Mouse (Mus musculus): ENCODE measurements around the gene Neurog3. TPM values are rescaled to one million over a fixed set of nuclear protein-coding genes. Genes with fewer than 3 reads are reported as not detected.

The Neurog3 gene
- not detected for total RNA-seq (2021)

DNA sequence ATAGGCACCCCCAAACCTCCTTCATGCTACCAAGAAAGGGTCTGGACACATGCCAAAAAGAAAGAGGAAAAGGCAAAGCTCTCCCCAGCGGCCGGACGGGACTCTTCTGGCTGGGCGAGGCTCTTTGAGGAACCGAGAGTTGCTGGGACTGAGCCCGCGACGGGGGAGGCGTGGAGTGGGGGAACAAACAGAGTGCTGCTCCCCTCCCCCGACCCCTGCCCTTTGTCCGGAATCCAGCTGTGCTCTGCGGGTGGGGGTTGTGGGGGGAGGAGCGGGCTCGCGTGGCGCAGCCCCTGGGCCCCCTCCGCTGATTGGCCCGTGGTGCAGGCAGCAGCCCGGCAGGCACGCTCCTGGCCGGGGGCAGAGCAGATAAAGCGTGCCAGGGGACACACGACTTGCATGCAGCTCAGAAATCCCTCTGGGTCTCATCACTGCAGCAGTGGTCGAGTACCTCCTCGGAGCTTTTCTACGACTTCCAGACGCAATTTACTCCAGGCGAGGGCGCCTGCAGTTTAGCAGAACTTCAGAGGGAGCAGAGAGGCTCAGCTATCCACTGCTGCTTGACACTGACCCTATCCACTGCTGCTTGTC is at the start of gene Neurog3:
Gene Neurog3 (plus strand): TSS at position 400 of the 591 bp plus-strand sequence.
- intact Hi-C loops (cut with DNase I) = no loop called here
- DNase-seq (ENCODE audit: low spot score in 2 of 2) = no peak

GRCm38 (mm10) chr10:62086044-62086443 is 46.8 kb upstream of the Neurog3 start:
- DNase-seq (ENCODE audit: low spot score in 2 of 2) = no peak
- intact Hi-C loops (cut with DNase I) = no loop called here

- intact Hi-C loops (cut with DNase I) = no loop called here
- DNase-seq (ENCODE audit: low spot score in 2 of 2) = no peak
Measured at GRCm38 (mm10) chr10:62086826-62087225, 46.1 kb upstream of the Neurog3 start.

- no peak for DNase-seq (ENCODE audit: low spot score in 2 of 2)
- intact Hi-C loops (cut with DNase I) = no loop called here
Measured at GRCm38 (mm10) chr10:62088411-62088810, 44.5 kb upstream of the Neurog3 start.

- DNase-seq (ENCODE audit: low spot score in 2 of 2) = no peak
- intact Hi-C loops (cut with DNase I) = no loop called here
Measured at GRCm38 (mm10) chr10:62089071-62089470, 43.8 kb upstream of the Neurog3 start.

GRCm38 (mm10) chr10:62089486-62089885 is 43.4 kb upstream of the Neurog3 start:
- DNase-seq (ENCODE audit: low spot score in 2 of 2) = no peak
- intact Hi-C loops (cut with DNase I) = no loop called here

DNA sequence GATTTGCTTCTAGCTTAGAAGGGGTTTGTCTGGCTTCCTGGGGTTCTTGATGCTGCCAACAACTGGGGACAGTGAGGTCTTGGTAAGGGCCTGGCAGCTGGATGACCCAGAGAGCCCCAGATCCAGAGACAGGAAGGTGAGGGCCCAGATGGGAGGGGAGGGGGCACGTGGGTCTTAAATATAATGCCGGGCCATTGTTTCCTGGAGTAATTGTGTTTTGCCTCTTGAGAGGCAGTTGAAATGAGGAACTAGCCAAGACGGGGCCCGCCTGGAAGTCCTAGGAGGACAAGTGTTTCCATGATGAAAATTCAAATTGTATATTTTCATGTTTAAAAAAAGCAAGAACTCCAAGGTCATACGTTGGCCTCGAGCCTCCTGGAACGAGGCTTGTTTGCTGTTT is 39.0 kb upstream of the Neurog3 start:
- DNase-seq (ENCODE audit: low spot score in 2 of 2) = no peak

DNA sequence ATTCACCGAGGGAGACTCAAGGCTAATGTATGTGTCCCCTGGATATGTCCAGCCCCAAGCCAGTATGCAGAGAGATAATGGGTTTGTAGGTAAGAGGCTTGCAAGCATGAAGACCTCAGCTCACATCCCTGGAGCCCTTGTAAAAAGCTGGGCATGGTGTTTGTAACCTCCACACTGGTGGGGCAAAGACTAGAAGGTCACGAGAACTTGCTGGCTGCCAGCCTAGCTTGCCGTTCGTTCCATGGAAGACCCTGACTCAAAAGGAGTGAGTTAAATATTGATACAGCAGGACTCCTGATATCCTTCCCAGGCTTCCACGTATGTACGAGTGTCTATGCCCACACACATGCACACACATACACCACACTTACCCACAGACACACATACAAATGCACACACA is 38.5 kb upstream of the Neurog3 start:
- no peak for DNase-seq (ENCODE audit: low spot score in 2 of 2)
- intact Hi-C loops (cut with DNase I) = no loop called here

More for the DNA sequence above, 39.0 kb upstream of the Neurog3 start:
- intact Hi-C loops (cut with DNase I) = no loop called here

DNA sequence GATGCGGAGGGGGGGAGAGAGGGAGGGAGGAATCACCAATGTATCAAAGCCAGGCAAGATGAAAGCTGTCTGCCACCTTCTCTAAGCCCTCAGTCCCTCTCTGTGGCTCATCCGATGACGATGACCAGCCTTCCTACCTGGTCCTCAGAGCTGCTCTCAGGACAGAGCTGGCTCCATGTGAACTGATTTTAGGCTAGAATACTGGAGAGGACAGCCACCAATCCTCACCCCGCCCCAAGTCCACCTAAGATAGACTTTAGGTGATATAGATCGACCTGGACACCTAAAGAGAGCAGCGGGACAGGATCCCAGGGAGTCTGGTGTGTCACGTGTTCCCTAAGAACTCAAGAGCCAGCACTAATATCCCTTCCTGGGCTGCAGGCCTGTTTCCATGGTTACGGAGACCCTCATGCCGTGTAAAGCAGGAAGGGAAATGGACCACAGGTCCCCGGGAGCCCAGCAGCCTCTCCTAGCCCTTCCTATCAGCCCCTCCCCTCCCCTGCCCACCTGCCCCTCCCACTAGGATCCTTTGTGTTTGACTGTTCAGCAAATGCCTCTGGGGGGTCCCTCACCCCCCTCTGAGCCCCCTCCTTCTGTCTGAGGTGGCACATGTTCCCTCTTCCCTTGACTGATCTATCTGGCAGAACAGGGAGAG is 33.0 kb upstream of the Neurog3 start:
- intact Hi-C loops (cut with DNase I) = loop anchor here (5.0 kb wide), 2 partner anchors 223 to 263 kb away; no protein-coding TSS in a partner anchor
- DNase-seq (ENCODE audit: low spot score in 2 of 2) = no peak

GRCm38 (mm10) chr10:62101504-62102439 is 31.1 kb upstream of the Neurog3 start:
- intact Hi-C loops (cut with DNase I) = loop anchor here (1.0 to 5.0 kb wide), 4 partner anchors 46 to 264 kb away; no protein-coding TSS in a partner anchor

DNA sequence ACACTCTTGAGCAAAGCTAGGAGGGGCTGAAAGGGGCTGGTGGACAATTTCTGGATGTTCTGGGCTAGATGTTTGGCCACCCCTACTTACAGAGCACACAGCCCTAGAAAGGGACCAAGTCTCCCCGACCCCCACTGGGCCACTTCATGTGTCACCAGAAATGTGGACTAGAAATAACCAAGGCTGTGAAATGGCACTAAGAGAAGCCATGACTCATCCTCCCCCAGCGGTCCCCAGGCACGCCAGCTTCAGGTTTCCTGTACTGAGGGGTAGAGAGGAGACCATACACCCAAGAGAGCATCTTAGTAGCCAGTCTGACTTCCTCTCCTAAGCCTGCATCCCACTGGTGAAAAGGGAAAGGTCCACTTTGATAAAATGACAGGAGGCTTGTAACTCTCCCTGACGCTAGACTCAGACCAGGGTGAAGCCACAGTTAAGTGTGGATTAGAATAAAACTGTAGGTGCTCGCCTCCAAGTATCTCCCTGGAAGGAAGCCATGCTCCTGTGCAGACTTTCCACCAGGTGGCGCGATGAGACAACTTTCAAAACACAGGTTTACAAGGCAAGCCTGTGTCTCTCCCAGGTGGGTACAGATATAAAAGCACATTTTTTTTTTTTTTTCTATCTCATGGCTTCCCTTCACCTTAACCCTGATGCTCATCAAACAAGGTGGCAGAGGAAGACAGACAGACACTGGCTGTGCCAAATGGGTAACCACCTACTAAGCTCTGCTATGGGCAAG is 27.9 kb upstream of the Neurog3 start:
- intact Hi-C loops (cut with DNase I) = loop anchor here (1.0 to 5.0 kb wide), 4 partner anchors 78 to 268 kb away; no protein-coding TSS in a partner anchor
- peak; percentile 68 to 74 for DNase-seq (ENCODE audit: low spot score in 2 of 2)

More at GRCm38 (mm10) chr10:62101504-62102439, 31.1 kb upstream of the Neurog3 start:
- peak; percentile 80 for DNase-seq (ENCODE audit: low spot score in 2 of 2)

DNA sequence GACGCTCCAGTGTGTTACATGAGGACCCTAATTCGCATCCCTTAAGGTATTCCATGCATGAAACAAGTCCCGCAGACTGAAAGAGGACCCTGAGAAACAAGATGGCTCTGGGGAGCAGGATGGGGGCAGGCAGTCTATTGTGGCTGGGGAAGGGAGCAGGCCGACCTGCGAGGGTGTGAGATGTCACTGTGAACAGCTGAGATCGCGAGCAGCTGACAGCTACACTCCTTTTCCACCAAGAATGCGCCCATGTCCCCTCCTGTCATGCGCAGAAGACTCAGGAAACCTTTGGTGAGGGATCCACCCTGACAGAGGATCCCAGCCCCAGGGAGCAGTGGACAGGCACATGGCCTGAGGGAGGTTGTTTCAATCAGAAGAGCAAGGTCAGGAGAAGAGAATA is 25.8 kb upstream of the Neurog3 start:
- DNase-seq (ENCODE audit: low spot score in 2 of 2) = no peak
- intact Hi-C loops (cut with DNase I) = loop anchor here (5.0 kb wide), 1 partner anchor 140 kb away; no protein-coding TSS in a partner anchor

DNA sequence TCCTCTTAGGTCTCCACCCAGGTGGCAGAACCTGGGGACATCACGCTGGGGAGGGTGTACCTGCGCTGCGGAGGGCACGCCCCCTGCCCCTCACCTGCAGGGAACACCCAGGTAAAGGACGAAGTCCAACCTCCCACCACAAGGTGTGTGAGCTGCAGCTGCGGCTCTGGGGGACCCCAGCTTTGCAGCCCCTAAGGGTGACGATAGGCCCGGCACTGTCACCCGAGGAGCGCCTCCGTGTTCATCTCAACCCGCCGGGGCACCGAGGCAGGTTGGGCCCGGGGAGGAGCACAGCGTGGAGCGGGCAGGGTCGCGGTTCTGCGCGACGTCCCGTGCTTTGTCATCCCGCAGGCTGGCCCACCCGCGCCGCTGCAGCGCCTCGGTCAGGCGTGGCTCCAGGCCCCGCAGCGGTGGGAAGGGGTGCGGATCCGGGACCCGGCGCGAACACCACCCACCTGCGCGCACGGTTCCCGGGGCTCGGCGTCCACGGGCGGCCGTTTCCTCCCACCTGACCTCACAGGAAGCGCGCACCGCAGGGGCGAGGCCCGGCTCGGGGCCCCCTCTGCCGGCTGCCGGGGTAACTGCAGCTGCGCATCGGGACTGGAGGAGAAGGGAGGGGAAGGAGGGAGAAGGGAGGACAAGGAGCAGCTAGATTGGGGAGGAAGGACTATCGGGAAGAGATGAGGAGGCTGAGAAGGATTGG is 22.2 kb upstream of the Neurog3 start:
- intact Hi-C loops (cut with DNase I) = no loop called here
- peak; percentile 90 to 92 for DNase-seq (ENCODE audit: low spot score in 2 of 2)

- peak; percentile 38 to 55 for DNase-seq (ENCODE audit: low spot score in 2 of 2)
- intact Hi-C loops (cut with DNase I) = no loop called here
Measured at GRCm38 (mm10) chr10:62111207-62111576, 21.7 kb upstream of the Neurog3 start.

GRCm38 (mm10) chr10:62113865-62114647 is 18.8 kb upstream of the Neurog3 start:
- intact Hi-C loops (cut with DNase I) = no loop called here
- DNase-seq (ENCODE audit: low spot score in 2 of 2) = no peak

DNA sequence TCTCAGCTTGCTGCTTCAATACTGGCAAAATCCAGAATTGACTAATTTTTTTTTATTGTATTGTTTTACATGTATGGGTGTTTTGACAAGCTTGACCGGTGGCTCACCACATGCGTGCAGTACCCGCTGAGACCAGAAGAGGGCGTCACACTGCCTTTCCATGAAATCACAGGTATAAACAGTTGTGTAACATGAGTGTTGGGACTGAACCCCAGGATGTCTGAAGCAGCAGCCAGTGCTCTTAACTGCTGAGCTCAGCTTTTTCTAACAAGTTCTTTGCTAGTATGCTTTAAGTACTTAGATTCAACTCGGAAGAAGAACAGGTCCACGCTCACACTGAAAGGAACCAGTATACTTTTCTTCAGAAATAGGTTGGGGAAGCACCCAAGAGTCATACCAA is 5.8 kb upstream of the Neurog3 start:
- intact Hi-C loops (cut with DNase I) = no loop called here
- DNase-seq (ENCODE audit: low spot score in 2 of 2) = no peak

DNA sequence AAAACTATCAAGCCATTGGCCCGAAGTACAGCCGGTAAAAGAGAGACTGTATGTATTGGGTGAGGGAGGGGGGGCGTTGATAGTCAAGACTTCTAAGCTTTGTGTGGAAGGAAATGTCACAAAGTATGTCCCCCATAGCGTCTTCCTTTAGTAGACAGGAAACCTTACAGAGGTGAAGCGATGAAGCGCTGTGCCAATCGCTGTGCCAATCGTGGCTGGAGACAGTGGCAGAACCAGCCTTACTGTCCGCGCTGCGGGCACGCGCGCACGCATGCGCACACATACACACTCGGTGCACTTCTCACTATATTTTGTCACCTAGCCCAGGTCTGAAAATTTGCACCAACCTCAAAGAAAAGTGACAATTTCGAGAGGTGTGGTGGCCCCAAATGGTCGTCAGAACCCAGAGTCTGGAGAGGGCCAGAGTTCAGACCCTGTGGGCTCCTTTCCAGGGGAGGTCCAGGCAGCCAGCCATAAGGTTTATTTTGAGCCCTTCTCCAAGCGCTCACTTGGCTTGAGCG is 5.1 kb upstream of the Neurog3 start:
- intact Hi-C loops (cut with DNase I) = no loop called here
- no peak for DNase-seq (ENCODE audit: low spot score in 2 of 2)
